Mouse (Mus musculus): ENCODE measurements at regions not wholly inside any gene's neighbourhood (a gene's known extent, or its start where the extent isn't known, plus 50 kb on each side); places are given as distances from the start of the nearest gene placed in this dataset.

GRCm38 (mm10) chr15:57578794-57579193, 101.4 kb upstream of the Slc22a22 start:
- no peak for TF ChIP-seq CTCF (IDR thresholded peaks at IDR 0.05; ENCODE audit: low read depth, low read length)
- TF ChIP-seq POLR2A (IDR thresholded peaks at IDR 0.05; ENCODE audit: extremely low read depth, insufficient read depth, low read length): no peak

Measured in liver, adult 2 months (tissue).